Mouse (Mus musculus) liver, embryonic 14.5 days (tissue): Measurements from ENCODE around the gene Snx15.

Experiments
- CTCF ChIP-seq: IDR thresholded peaks from 2 replicates; pipeline ENCODE4 v1.5.1; 2016; ENCODE audit warnings: antibody characterized with exemption, low read depth, control low read depth
- EP300 ChIP-seq: IDR thresholded peaks from 2 replicates; pipeline ENCODE4 v1.6.1; 2016; ENCODE audit warnings: antibody characterized with exemption, low read depth

GRCm38 (mm10) chr19:6124898-6125297, 3.2 kb downstream of the Snx15 start:
- TF ChIP-seq CTCF (no peak), EP300 (no peak)
